Mouse (Mus musculus) lung, embryonic 14.5 days (tissue): ENCODE measurements around the gene Actg2. TPM values are rescaled to one million over a fixed set of nuclear protein-coding genes. Genes with fewer than 3 reads are reported as not detected.

ENCODE experiments used
- ATAC-seq: fragments of 200-750 bp; cut with Nextera tagmentation; 2 replicates; pipeline ENCODE4 v1.8.0; 2017; ENCODE audit warnings: mild to moderate bottlenecking, moderate TSS enrichment, moderate library complexity; ENCODE audit not compliant: insufficient read depth
- DNase-seq: peaks from one replicate; pipeline ENCODE4 v3.0.0-alpha.2; 2015
- H3K27ac ChIP-seq: fragments of 300-500 bp; sonication (generic); 2 replicates; pipeline ENCODE4 v1.5.1; 2014; ENCODE audit warnings: low read depth, mild to moderate bottlenecking, moderate library complexity
- H3K27me3 ChIP-seq: fragments of 300-500 bp; sonication (generic); 2 replicates; pipeline ENCODE4 v1.6.1; 2014; ENCODE audit warnings: low read length, control low read depth; ENCODE audit not compliant: insufficient read depth
- H3K36me3 ChIP-seq: fragments of 300-500 bp; sonication (generic); 2 replicates; pipeline ENCODE4 v1.6.1; 2014; ENCODE audit warnings: control low read depth; ENCODE audit not compliant: insufficient read depth
- H3K4me1 ChIP-seq: fragments of 300-500 bp; sonication (generic); 2 replicates; pipeline ENCODE4 v1.6.1; 2014; ENCODE audit warnings: antibody characterized with exemption, control low read depth; ENCODE audit not compliant: insufficient read depth
- H3K4me2 ChIP-seq: fragments of 300-500 bp; sonication (generic); 2 replicates; pipeline ENCODE4 v1.6.1; 2014; ENCODE audit warnings: mild to moderate bottlenecking
- H3K4me3 ChIP-seq: fragments of 300-500 bp; sonication (generic); 2 replicates; pipeline ENCODE4 v1.5.1; 2014; ENCODE audit warnings: low read depth, low read length
- H3K9ac ChIP-seq: fragments of 300-500 bp; sonication (generic); 2 replicates; pipeline ENCODE4 v1.6.1; 2014
- H3K9me3 ChIP-seq: fragments of 300-500 bp; sonication (generic); 2 replicates; pipeline ENCODE4 v1.6.1; 2016; ENCODE audit warnings: low read depth, low read length, control low read depth
- CTCF ChIP-seq: IDR thresholded peaks from 2 replicates; pipeline ENCODE4 v1.5.1; 2016; ENCODE audit warnings: antibody characterized with exemption, low read depth
- WGBS: fragments of 180-500 bp; shearing (Covaris S2); extraction: QIAGEN DNeasy Blood & Tissue Kit; methylation state at CpG from one replicate; pipeline ENCODE4 v1.1.7; 2014; 5-methylcytosine and 5-hydroxymethylcytosine counted together
- polyA plus RNA-seq: library from polyadenylated mRNA; unstranded; fragments of >200 nt; fragmentation: Nextera tagmentation; extraction: Ambion mirVana; gene quantifications from 2 replicates; pipeline ENCODE4 v1.2.1, GENCODE M21; 2014

Gene Actg2
- polyA plus RNA-seq, 1 experiment from 2014 or later: 204 TPM

DNA sequence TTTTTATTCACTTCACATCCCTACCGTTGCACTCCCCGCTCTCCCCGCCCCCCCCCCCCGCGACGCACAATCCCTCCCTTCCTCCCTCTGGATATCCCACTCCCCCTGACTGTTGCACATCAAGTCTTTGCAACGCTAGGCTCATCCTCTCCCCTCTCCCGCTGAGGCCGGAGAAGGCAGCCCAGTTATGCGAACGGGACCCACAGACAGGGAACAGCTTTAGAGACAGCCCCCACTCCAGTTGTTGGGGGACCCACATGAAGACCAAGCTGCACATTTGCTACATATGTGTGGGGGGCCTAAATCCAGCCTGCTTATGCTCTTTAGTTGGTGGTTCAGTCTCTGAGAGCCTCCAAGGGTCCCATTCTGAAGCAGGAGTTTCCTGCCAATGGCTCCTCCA, 36.6 kb upstream of the Actg2 start, which contains the start of gene Stambp:
Gene Stambp, minus strand, starts transcription at position 59 of the 400 bp plus-strand sequence.
- H3K27me3 ChIP-seq: no peaks in the 10 kb centered on the region
- TF ChIP-seq CTCF: no peak
- H3K4me3 ChIP-seq: peak within 1 kb of the TSS; percentile 68
- peak within 1 kb of the TSS; percentile 63 for H3K9ac ChIP-seq
- peak within 1 kb of the TSS; percentile 73 for H3K4me2 ChIP-seq
- H3K4me1 ChIP-seq: no peaks in the 10 kb centered on the region
- peaks cover 5% of the 10 kb centered on the region; the same call in 1 of the 2 replicates for H3K36me3 ChIP-seq
- 2% methylated on average over 10 of the region's 11 CpGs for WGBS
- DNase-seq (no peak), ATAC-seq (peak; percentile 85)
- no peaks in the 10 kb centered on the region for H3K9me3 ChIP-seq
- H3K27ac ChIP-seq: peak within 1 kb of the TSS; percentile 73; the same call in 1 of the 2 replicates

DNA sequence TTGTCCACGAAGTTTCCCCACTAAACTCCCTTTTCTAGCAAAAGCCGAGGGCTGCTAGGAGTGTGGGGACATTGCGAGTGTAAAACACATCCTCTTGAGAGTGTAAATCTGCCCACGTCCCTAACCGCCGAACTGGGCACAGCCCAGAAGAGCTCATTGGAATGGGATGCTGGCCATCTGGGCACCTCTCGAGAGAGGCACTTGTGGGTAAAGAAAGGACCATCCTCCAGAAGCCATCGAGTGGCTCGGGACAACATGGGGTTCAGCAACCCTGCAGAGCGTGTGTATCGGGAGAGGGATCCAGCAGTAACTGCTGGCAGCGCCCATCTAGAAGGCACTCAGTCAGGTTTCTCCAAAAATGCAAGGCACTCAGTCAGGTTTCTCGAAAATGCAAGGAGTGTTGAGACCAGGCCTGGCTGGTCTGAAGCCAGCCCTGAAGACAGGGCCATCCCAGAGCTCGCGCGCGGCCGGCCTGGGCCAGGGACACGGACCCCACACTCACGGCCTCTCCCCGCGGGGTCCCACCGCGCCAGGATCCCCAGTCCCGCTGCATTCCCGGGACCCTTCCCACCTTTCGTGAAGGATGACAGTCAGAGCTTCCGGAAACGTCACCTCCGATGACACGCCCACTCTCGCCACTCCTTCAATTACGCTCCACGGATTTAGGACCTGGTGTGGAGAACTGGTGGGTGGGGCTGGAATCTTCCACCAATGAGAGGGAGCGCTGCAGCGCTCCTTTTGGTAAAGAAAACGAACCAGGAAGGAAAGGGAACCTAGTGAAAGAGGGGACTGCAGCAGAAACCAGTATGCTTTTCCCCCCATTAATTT, 36.0 kb upstream of the Actg2 start:
- no peaks in the 10 kb centered on the region for H3K4me1 ChIP-seq
- H3K36me3 ChIP-seq: peaks cover 5% of the 10 kb centered on the region; the same call in 1 of the 2 replicates
- peak overlapping the region; percentile 68 for H3K4me3 ChIP-seq
- DNase-seq: peak; percentile 97
- no peaks in the 10 kb centered on the region for H3K27me3 ChIP-seq
- peak; percentile 97 for ATAC-seq
- H3K9ac ChIP-seq: peak overlapping the region; percentile 63
- TF ChIP-seq CTCF: 0 out of 2 replicates have a peak, but pooled peaks have one; percentile 5
- H3K27ac ChIP-seq: peak overlapping the region; percentile 73; the same call in 1 of the 2 replicates
- peak overlapping the region; percentile 73 for H3K4me2 ChIP-seq
- H3K9me3 ChIP-seq: no peaks in the 10 kb centered on the region
- WGBS: 4% methylated on average over 37 of the region's 37 CpGs

DNA sequence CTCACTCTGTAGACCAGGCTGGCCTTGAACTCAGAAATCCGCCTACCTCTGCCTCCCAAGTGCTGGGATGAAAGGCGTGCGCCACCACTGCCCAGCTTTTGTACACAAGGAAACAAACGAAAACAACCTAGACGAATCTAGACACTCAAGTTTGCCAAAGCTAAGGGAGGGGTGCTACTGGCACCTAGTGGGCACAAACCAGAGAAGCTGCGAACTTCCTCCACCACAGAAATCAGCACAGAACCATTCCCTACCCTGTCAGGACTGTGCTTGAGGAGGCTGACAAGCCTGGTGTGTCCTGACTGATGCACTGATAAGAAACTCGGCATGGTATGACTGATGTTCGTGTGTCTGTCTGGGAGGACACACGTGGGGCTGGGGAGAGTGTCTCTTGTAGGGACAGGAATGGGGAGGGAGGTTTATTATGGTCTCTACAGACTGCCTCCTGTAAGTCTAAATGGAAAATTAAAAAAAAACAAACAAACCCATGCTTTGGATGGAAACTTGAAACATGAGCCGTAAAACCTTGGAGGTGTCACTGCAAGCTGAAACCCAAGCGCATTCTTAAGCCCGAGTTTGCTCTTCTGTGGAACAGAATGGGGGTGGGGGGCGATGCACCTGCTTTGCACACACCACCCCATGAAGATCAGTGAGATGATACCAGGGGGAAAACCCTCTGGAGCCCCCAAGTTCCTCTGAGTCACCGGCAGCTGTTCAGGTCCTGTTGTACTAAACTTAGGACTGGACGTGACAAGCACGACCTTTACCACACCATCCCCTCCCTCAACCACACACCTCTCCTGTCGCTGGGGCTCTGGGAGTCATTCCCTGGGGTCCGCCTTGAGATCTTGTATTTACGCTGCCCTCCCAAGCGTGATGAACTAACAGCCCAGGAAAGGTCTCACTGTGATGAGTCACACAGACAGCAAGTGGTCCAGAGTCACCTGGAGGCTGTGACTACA, 33.1 kb upstream of the Actg2 start:
- ATAC-seq (no peak), DNase-seq (peak; percentile 39)
- Histone ChIP-seq H3K36me3 (peaks cover 5% of the 10 kb centered on the region; the same call in 1 of the 2 replicates), H3K27me3 (no peaks in the 10 kb centered on the region), H3K9ac (no peak overlapping the region), H3K4me2 (no peak overlapping the region), H3K4me1 (no peaks in the 10 kb centered on the region), H3K4me3 (no peak overlapping the region), H3K9me3 (no peaks in the 10 kb centered on the region), H3K27ac (no peak overlapping the region)
- 54% methylated on average over 20 of the region's 20 CpGs for WGBS
- peak; percentile 43 for TF ChIP-seq CTCF

DNA sequence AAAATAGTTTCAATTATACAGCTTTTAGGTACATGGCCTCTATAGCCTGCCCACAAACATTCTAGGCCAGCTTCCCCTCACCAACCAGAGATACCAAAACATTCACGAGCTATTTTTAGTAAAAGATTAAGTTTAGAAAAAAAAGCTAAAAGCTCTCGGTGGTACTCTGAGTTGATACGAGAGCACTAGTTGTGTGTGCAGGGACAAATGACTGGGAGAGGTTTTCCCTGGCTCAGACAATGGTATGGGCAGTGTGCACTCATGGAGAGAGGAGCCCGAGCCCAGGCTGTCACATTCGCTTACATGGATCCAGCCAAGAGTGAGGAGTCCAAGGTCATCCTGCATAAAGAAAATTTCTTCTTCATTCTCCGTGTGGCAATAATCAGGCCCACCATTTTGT, 19.9 kb upstream of the Actg2 start:
- no peak for ATAC-seq
- no peak for DNase-seq
- Histone ChIP-seq H3K9ac (no peak overlapping the region), H3K4me3 (no peak overlapping the region), H3K9me3 (no peaks in the 10 kb centered on the region), H3K4me1 (no peaks in the 10 kb centered on the region), H3K27ac (no peak overlapping the region), H3K4me2 (no peak overlapping the region), H3K36me3 (peaks cover 23% of the 10 kb centered on the region; the same call in 1 of the 2 replicates), H3K27me3 (no peaks in the 10 kb centered on the region)
- 65% methylated on average over 6 of the region's 6 CpGs for WGBS
- TF ChIP-seq CTCF: no peak

DNA sequence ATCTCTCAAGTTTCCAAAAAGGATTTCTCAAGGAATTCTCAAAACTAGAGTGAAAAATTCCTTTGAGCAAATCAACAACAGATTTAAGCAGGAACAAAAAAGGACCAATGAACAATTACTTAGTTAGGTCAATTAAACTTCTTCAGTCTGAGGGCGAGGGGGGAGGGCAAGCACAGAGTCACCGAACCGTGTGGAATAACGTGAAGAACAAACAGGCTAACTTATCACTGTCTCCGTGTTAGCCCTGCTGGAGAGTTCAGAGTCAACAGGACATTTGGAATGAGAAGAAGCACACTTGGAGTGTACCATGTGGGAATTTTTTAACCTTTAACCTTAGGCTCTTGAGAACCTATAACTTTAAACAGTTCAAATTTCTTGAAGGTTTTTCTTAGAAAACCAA, 12.3 kb upstream of the Actg2 start:
- Histone ChIP-seq H3K36me3 (peaks cover 14% of the 10 kb centered on the region), H3K27ac (no peak overlapping the region), H3K27me3 (no peaks in the 10 kb centered on the region), H3K9me3 (no peaks in the 10 kb centered on the region), H3K9ac (no peak overlapping the region), H3K4me2 (no peak overlapping the region), H3K4me1 (no peaks in the 10 kb centered on the region), H3K4me3 (no peak overlapping the region)
- TF ChIP-seq CTCF: no peak
- DNase-seq (no peak), ATAC-seq (no peak)
- WGBS: 48% methylated on average over 5 of the region's 5 CpGs

DNA sequence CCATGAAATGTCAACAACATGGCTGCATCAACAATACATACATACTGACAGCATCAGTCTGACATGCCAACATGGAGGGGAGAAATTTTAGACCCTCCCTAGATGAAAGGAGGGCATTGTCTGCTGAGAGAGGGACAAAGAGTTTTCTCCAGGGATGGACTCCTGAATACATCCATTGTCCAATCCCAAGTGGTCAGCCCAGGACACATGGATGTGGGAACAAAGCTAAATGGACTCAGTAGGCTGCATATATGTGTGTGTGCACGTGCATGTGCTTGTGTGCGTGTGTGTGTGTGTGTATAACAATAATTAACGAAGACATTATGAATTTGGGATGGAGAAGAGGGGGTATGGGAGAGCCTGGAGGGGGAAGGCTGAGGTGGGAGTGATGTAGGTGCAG, 9.7 kb upstream of the Actg2 start:
- Histone ChIP-seq H3K9ac (no peak overlapping the region), H3K4me2 (no peak overlapping the region), H3K4me1 (peaks cover 5% of the 10 kb centered on the region; the same call in 1 of the 2 replicates), H3K9me3 (no peaks in the 10 kb centered on the region), H3K4me3 (no peak overlapping the region), H3K36me3 (peaks cover 8% of the 10 kb centered on the region), H3K27me3 (no peaks in the 10 kb centered on the region), H3K27ac (no peak overlapping the region)
- no peak for DNase-seq
- no peak for ATAC-seq
- no peak for TF ChIP-seq CTCF
- WGBS: 88% methylated on average over 3 of the region's 3 CpGs
